Mouse (Mus musculus) left cerebral cortex, postnatal 4 days (tissue): ENCODE results near the gene Rap1gap. TPM values are rescaled to one million over a fixed set of nuclear protein-coding genes. Genes with fewer than 3 reads are reported as not detected.

Experiments
- DNase-seq: peaks from one replicate; pipeline ENCODE4 v3.0.0-alpha.2; 2022
- intact Hi-C: fragments of 180-260 bp; cut with DNase I; formaldehyde crosslinking; loops from one replicate; pipeline ENCODE4 v1.15.1; 2025
- total RNA-seq, 2 experiments: library from RNA; stranded (reverse); gene quantifications; 2 replicates each; pipeline ENCODE4 v1.2.3; 2021

Rap1gap gene
- total RNA-seq, 2 experiments from 2014 or later = 147 to 164 TPM

GRCm38 (mm10) chr4:137768831-137769230, 104.3 kb downstream of the Rap1gap start:
- intact Hi-C loops = no loop called here

GRCm38 (mm10) chr4:137769635-137770034, 105.1 kb downstream of the Rap1gap start:
- DNase-seq = no peak
- intact Hi-C loops = no loop called here

More at GRCm38 (mm10) chr4:137768831-137769230, 104.3 kb downstream of the Rap1gap start:
- DNase-seq = no peak

GRCm38 (mm10) chr4:137770901-137771612, 106.5 kb downstream of the Rap1gap start:
- intact Hi-C loops = no loop called here
- no peak for DNase-seq

GRCm38 (mm10) chr4:137771749-137772148, 107.2 kb downstream of the Rap1gap start:
- no peak for DNase-seq
- intact Hi-C loops = no loop called here

- intact Hi-C loops = no loop called here
- DNase-seq = no peak
These were observed 108.0 kb downstream of the Rap1gap start for GRCm38 (mm10) chr4:137772438-137773056.

GRCm38 (mm10) chr4:137773369-137773899, 108.9 kb downstream of the Rap1gap start:
- DNase-seq = no peak
- intact Hi-C loops = no loop called here

- no peak for DNase-seq
- intact Hi-C loops = no loop called here
These were observed 109.5 kb downstream of the Rap1gap start for GRCm38 (mm10) chr4:137774013-137774412.

- intact Hi-C loops = no loop called here
- DNase-seq = no peak
These were observed 110.0 kb downstream of the Rap1gap start for GRCm38 (mm10) chr4:137774505-137774904.

GRCm38 (mm10) chr4:137777866-137778265, 113.3 kb downstream of the Rap1gap start:
- intact Hi-C loops = no loop called here
- DNase-seq = no peak

- intact Hi-C loops = no loop called here
- DNase-seq = no peak
These were observed 114.1 kb downstream of the Rap1gap start for GRCm38 (mm10) chr4:137778397-137779184.

Other genes with a start within 250 kb of the Rap1gap start
- gene Cela3b, start 234.2 kb upstream of the Rap1gap start, total RNA-seq = not detected
- gene 1700013G24Rik, start 211.4 kb upstream of the Rap1gap start, total RNA-seq = not detected
- 10 to 100 TPM; 14.9 to 15.0 TPM for gene Hspg2, start 196.0 kb upstream of the Rap1gap start, total RNA-seq
- not detected for gene Ldlrad2, start 90.2 kb upstream of the Rap1gap start, total RNA-seq
- gene Usp48, start 71.0 kb upstream of the Rap1gap start, total RNA-seq = 100 to 1,000 TPM; 163 to 167 TPM
- 1 to 10 TPM; 6.6 to 9.3 TPM for gene Alpl, start 131.7 kb downstream of the Rap1gap start, total RNA-seq
- 10 to 100 TPM; 47.3 to 49.5 TPM for gene Ece1, start 197.5 kb downstream of the Rap1gap start, total RNA-seq